11 mouse cellular contexts compared by ENCODE assay signal in genomic region chr1:55600496-55600895, GRCm38 (mm10).
DNase-seq lines count a peak whose midpoint lies in the region.
"Had no signal": no experiment of that assay in that cellular context is flagged by ENCODE, and none has a peak within 500 bp of the region (broad histone marks: within the 10 kb centered on the region; RNA-seq: fewer than 3 reads in every experiment).

No protein-coding gene starts in this region.

- DNase-seq in adrenal gland, adult 2 months, result peak; percentile 50
- DNase-seq in adrenal gland, adult 18-20 months (ENCODE audit: low spot score in 2 of 2), result no peak
- peak; percentile 50 for DNase-seq in urinary bladder, postnatal 14 days (ENCODE audit: low spot score)
- no peak for DNase-seq in urinary bladder, postnatal 4 days (ENCODE audit: low spot score in 2 of 2)
- DNase-seq in kidney, postnatal 14 days, result peak; percentile 60
- DNase-seq in midbrain, embryonic 10.5 days (ENCODE audit: low spot score), result no peak
- no peak for DNase-seq in thymus, adult 18-20 months
- no peak for DNase-seq in cerebellum, adult 11-12 months
- DNase-seq: left cerebral cortex, postnatal 4 days; right cerebral cortex, postnatal 4 days; thymus, postnatal 14 days had no signal

- no peaks in the 10 kb centered on the region for H3K27me3 ChIP-seq in midbrain, embryonic 10.5 days (ENCODE audit: low read depth, poor library complexity, severe bottlenecking)

- H3K4me3 ChIP-seq in midbrain, embryonic 10.5 days, result no peak overlapping the region

- no peaks in the 10 kb centered on the region for H3K36me3 ChIP-seq in midbrain, embryonic 10.5 days

- no peak overlapping the region for H3K27ac ChIP-seq in midbrain, embryonic 10.5 days (replicated peaks)

- H3K4me1 ChIP-seq in midbrain, embryonic 10.5 days, result no peaks in the 10 kb centered on the region

- no peaks in the 10 kb centered on the region for H3K9me3 ChIP-seq in midbrain, embryonic 10.5 days (replicated peaks)

- 91% methylated on average over 1 of the region's 1 CpGs for WGBS in midbrain, embryonic 10.5 days

Comparison
In these comparisons a context has a peak if more than half of its experiments do, and no peak if none do; other contexts are left out.
1. DNase-seq: peak in adrenal gland, adult 2 months (single experiment), urinary bladder, postnatal 14 days (single experiment) and kidney, postnatal 14 days (single experiment); none in adrenal gland, adult 18-20 months (0 of 2), urinary bladder, postnatal 4 days (0 of 2), midbrain, embryonic 10.5 days (single experiment), thymus, adult 18-20 months (0 of 2) and cerebellum, adult 11-12 months (single experiment).